Mouse (Mus musculus) G1E-ER4 (cell line): ENCODE data around the gene Tmem39a. TPM values are rescaled to one million over a fixed set of nuclear protein-coding genes. Genes with fewer than 3 reads are reported as not detected.

Experiments
- GATA1 ChIP-seq: IDR thresholded peaks from one replicate; pipeline ENCODE4 v1.8.0; 2012; ENCODE audit warnings: low read length, inconsistent platforms
- polyA plus RNA-seq: library from polyadenylated mRNA; stranded (reverse); fragments of >175 nt; gene quantifications from 2 replicates; pipeline ENCODE4 v1.2.3, GENCODE M21; 2012

Tmem39a gene
- polyA plus RNA-seq, result 15.4 and 16.0 TPM in 2 replicates

GRCm38 (mm10) chr16:38558221-38558748, at the start of gene Tmem39a:
Tmem39a (plus strand) TSS chr16:38558698.
- no peak for TF ChIP-seq GATA1

GRCm38 (mm10) chr16:38510846-38511245, 47.7 kb upstream of the Tmem39a start:
- TF ChIP-seq GATA1, result no peak

DNA sequence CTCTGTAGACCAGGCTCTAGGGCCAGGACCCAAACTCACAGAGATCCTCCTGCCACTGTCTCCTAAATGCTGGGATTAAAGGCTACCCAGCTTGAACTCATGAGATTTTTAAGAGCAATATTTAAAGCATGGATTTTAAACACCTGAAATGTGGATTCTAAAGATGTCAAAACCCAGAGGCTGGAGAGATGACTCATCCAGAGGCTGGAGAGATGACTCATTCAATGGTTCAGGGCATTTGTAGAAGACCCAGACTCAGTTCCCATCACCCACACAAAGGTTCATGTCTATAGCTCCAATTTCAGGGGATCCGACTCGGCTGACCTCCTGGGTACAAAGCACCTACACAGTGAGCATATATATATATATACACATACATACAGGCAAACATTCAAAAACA, 39.4 kb upstream of the Tmem39a start:
- no peak for TF ChIP-seq GATA1

- TF ChIP-seq GATA1, result no peak
Measured at GRCm38 (mm10) chr16:38521211-38521987, 37.1 kb upstream of the Tmem39a start.

GRCm38 (mm10) chr16:38522129-38523084, 36.1 kb upstream of the Tmem39a start, which contains the start of gene Timmdc1:
Timmdc1 (minus strand) TSS chr16:38522663.
- TF ChIP-seq GATA1, result no peak

DNA sequence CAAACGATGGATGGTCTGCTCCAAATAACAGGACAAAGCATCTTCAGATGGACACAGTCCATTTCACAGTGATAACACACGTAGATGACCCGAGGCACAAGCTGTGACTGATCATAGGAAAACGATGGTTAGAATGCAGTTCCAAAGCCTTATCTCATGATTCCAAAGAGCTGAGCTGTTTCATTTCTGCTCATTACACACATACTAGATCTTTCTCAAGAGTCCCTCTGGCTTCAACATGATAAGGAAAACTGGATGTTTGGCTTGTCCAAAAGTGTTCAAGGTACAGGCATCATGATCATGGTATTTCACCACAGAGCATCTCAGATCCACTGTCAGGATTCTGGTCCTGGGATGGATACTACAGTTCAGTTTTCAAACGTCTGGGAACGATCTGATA, 32.2 kb upstream of the Tmem39a start:
- TF ChIP-seq GATA1, result no peak

DNA sequence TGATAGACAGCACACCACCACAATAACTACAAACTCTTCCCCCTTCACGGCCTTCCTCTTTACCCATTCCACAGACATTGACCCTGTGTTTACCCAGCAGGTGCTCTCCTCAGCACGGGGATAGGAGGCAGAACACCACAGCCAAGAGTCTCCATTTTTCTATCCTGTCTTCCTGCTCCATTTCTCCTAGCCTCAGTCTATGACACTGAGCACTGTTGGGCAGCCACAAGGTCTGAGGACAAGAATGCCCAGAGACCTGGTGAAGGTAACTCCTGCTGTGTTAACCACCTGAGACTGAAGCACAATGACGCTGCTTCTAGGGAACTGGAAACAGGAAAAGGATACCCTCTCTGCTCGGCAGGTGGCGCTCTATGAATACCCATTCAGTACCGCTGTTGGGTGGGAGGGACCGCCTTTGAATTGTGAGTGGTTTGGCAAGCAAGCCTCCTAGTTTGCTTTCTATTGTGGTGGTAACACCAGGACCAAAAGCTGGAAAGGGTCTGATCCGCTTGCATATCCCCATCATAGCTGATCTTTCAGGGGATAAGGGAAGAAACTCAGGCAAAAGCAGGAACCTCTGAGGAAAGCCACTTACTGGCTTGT, 21.9 kb upstream of the Tmem39a start:
- TF ChIP-seq GATA1, result no peak

DNA sequence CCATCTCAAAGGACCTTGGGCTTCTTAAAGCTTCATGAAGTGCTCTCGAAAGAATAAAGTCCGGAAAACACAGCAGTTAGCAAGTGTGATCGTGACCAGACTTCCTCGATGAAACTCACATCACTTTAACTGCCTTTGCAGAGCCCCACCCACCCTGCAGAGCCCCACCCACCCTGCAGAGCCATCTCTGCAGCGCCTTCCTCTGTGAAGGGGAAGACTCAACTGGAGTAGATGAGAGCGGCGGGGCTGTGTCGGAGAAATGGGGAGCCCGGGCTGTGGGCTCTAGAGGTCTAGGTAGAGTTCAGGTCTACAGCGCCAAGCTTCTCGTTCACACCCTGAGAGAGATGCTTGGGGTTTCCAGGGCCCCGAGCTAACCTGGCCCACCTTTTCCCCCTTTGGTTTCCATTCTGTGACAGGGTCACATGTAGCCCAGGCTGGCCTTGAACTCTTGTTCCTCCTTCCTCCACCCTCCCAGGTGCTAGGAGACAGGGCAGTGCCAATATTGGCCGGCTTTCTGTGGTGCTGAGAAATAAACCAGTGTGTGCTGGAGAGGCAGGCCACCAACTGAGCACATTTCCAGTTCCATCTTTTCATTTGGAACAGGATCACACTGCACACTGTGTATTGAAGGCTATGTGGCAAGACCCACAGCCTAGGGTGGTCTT, 19.6 kb upstream of the Tmem39a start:
- no peak for TF ChIP-seq GATA1

DNA sequence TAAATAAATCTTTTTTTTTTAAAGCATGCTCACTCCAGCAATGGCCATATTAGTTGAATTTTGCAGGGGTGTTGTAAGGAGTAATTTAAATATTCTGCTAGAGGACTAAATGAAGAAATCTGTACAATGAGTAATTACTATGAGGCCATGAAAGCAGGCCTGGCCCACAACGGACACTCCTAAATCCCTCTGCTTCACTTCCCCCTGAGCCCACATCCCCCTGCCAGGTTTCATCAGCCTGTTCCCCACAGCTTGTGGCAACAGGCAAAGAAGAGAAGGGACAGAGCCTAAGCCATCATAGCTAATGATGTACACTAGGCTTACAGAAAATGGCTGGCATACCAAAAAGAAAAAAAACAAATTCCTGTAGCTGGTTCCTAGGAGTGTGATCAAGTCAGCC, 10.5 kb upstream of the Tmem39a start:
- no peak for TF ChIP-seq GATA1

DNA sequence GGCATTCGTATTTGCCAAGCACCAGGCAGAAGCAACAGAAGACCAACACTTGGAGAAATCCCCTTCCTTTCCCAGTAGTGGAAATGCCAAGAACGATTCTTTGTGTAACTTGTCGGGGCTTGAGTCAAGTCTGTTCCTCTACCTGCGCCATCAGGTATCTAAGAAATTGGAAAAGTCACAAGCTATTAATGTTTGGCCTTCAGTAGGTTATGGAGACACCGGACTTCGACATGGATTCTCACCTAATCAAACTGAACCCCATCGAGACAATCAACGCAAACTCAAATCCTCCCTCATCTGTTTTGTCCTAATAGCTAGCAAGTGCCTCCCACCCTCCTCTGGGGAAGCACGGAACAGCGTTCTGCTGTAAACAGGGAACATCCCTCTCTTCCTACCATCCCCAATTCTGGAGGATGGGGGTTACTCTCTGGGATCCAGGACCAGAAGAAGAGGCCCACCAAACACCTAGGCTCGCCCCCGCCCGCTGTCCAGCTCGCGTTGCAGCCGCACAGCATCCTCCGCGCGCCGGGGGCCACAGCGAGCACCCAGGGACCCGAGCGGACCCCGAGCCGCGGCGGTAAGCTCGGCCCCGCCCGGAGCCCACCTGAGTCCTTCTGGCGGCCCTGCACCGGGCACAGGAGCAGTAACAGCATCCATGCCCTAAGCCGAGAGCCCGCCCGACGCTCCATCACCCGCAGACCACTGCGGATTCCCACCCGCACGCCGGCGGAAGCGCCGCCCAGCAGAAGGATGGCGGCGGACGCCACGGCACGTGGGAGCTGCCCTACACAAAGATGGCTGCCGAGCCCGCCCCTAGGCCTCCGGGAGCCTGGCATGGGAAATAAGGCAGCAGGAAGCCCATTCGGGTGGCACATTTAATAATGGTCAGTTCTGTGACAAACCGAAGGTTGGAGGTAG, 8.8 kb upstream of the Tmem39a start, which contains the start of gene Poglut1:
Gene Poglut1, minus strand, starts transcription at position 780 of the 918 bp plus-strand sequence.
- no peak for TF ChIP-seq GATA1

DNA sequence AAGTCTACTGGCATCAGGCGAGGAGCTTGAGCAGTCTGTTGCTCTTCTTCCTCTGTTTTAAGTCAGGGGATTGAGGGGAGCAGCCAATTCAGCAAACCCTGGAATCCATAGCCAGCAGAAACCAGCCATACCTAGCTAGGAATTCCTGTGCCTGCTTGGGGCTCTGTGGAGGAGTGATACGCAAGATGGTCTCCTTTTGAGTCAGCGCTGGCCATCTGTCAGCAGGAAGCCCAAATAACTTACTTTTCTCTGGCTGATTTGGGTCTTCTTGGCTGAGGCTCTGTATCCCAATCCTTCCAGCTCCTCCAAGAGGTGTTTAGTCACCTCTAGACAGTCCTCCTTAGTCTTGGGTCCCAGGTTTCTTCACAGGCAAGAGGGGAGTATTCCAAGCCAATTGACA, 2.5 kb upstream of the Tmem39a start:
- no peak for TF ChIP-seq GATA1

DNA sequence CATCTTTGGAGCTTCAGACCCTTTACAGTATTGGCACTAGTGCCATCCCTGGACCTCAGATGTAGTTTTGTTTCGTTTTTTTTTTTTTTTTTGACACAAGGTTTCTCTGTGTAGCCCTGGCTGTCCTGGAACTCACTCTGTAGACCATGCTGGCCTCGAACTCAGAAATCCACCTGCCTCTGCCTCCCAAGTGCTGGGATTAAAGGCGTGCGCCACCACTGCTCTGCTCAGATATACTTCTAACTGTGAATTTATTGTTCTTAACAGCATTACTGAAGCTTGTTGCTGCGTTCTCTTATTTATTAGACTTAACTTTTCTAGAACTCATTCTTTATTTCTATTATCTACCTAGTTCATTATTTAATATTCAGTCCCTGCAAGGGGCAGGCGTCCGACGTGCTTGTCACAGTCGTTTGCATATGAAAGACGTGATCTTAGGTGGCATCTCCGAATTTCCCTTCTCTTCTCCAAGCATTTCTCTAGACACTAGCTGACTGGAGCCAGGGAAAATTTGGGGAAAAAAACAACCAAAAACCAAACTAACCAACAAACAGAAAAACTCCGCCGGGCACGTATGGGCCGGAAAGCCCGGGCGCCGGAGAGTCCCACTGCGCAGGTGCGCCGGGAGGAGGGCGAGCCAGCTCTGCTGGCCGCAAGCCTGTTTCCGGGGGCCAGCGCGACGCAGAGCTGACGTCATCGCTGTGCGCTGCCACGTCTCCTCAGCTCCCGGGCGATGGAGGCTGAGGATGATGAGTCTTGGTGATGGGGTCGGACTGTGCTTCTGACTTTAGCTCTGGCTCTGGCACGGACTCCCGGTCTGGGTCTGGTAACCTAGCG, 3.9 kb downstream of the Tmem39a start:
- no peak for TF ChIP-seq GATA1

- TF ChIP-seq GATA1, result no peak
Measured at GRCm38 (mm10) chr16:38562968-38563327, 4.5 kb downstream of the Tmem39a start.
